In genomic region chr17:84647630-84648029, GRCm38 (mm10) we compare ENCODE assay signal across 31 mouse cellular contexts. TPM values are rescaled to one million over a fixed set of nuclear protein-coding genes. Genes with fewer than 3 reads are reported as not detected.
DNase-seq lines count a peak whose midpoint lies in the region; ATAC-seq and TF ChIP-seq lines count a peak whose summit lies in the region.
"Had no signal": no experiment of that assay in that cellular context is flagged by ENCODE, and none has a peak within 500 bp of the region (broad histone marks: within the 10 kb centered on the region; RNA-seq: fewer than 3 reads in every experiment).

No protein-coding gene starts in this region.

- 26% methylated on average over 4 of the region's 4 CpGs for WGBS in liver, postnatal 0 days (ENCODE audit: insufficient replicate concordance)
- WGBS in liver, embryonic 12.5 days (ENCODE audit: insufficient replicate concordance): 41% methylated on average over 4 of the region's 4 CpGs
- 89% methylated on average over 4 of the region's 4 CpGs for WGBS in hindbrain, embryonic 13.5 days

- no peak for TF ChIP-seq POLR2A in MEL (IDR thresholded peaks at IDR 0.05; ENCODE audit: control insufficient read depth in 1 of 2, insufficient read depth in 1 of 2, low read depth in 1 of 2, low read length in 2 of 2, poor library complexity in 1 of 2)

- H3K27ac ChIP-seq in liver, postnatal 0 days (ENCODE audit: low read depth): no peak overlapping the region
- no peak overlapping the region for H3K27ac ChIP-seq in liver, embryonic 12.5 days
- no peak overlapping the region for H3K27ac ChIP-seq in MEL (ENCODE audit: control insufficient read depth, low read depth, low read length)
- no peak overlapping the region for H3K27ac ChIP-seq in hindbrain, embryonic 13.5 days
- H3K27ac ChIP-seq: forebrain, embryonic 13.5 days; hindbrain, embryonic 14.5 days; kidney, embryonic 15.5 days; limb, embryonic 10.5 days; limb, embryonic 15.5 days; neural tube, embryonic 12.5 days had no signal

- H3K4me1 ChIP-seq in liver, postnatal 0 days (ENCODE audit: insufficient read depth): peaks cover 8% of the 10 kb centered on the region; the same call in 1 of the 2 replicates
- H3K4me1 ChIP-seq in liver, embryonic 12.5 days: peaks cover 3% of the 10 kb centered on the region; the same call in 1 of the 2 replicates
- H3K4me1 ChIP-seq in MEL (ENCODE audit: control insufficient read depth in 1 of 2, insufficient read depth in 2 of 2, low read length in 2 of 2): peaks cover 13% of the 10 kb centered on the region in 2 experiments
- no peaks in the 10 kb centered on the region for H3K4me1 ChIP-seq in hindbrain, embryonic 13.5 days (replicated peaks)

- no peak overlapping the region for H3K4me3 ChIP-seq in liver, postnatal 0 days (ENCODE audit: low read depth, low read length)
- H3K4me3 ChIP-seq in liver, embryonic 12.5 days: no peak overlapping the region
- no peak overlapping the region for H3K4me3 ChIP-seq in MEL (ENCODE audit: control insufficient read depth in 1 of 2, insufficient read depth in 1 of 2, low read depth in 2 of 2, low read length in 2 of 2)
- H3K4me3 ChIP-seq in hindbrain, embryonic 13.5 days: no peak overlapping the region
- H3K4me3 ChIP-seq: forebrain, embryonic 13.5 days; kidney, embryonic 15.5 days; limb, embryonic 10.5 days; limb, embryonic 15.5 days; myocyte; neural tube, embryonic 12.5 days had no signal

- H3K79me2 ChIP-seq in MEL (ENCODE audit: control insufficient read depth, insufficient read depth, low read length, poor library complexity): no peaks in the 10 kb centered on the region

- no peaks in the 10 kb centered on the region for H3K9me3 ChIP-seq in liver, postnatal 0 days (ENCODE audit: low read length)
- no peaks in the 10 kb centered on the region for H3K9me3 ChIP-seq in liver, embryonic 12.5 days (replicated peaks)
- no peaks in the 10 kb centered on the region for H3K9me3 ChIP-seq in MEL (replicated peaks; ENCODE audit: insufficient read depth, low read length)
- H3K9me3 ChIP-seq in hindbrain, embryonic 13.5 days: no peaks in the 10 kb centered on the region
- H3K9me3 ChIP-seq: forebrain, embryonic 13.5 days; G1E; kidney, embryonic 15.5 days; limb, embryonic 10.5 days; limb, embryonic 15.5 days; neural tube, embryonic 12.5 days had no signal

- no peaks in the 10 kb centered on the region for H3K27me3 ChIP-seq in liver, postnatal 0 days (ENCODE audit: insufficient read depth, low read length)
- H3K27me3 ChIP-seq in liver, embryonic 12.5 days (replicated peaks): 0 out of 2 replicates have a peak, but pooled peaks cover 3% of the 10 kb centered on the region
- no peaks in the 10 kb centered on the region; a peak in 1 of 4 replicates for H3K27me3 ChIP-seq in MEL (ENCODE audit: control insufficient read depth in 1 of 2, insufficient read depth in 2 of 2, low read length in 2 of 2)
- no peaks in the 10 kb centered on the region for H3K27me3 ChIP-seq in hindbrain, embryonic 13.5 days
- H3K27me3 ChIP-seq: forebrain, embryonic 13.5 days; kidney, embryonic 15.5 days; limb, embryonic 15.5 days; neural tube, embryonic 12.5 days; Patski had no signal

- no peak overlapping the region for H3K4me2 ChIP-seq in liver, postnatal 0 days (ENCODE audit: low read depth, low read length)
- no peak overlapping the region for H3K4me2 ChIP-seq in liver, embryonic 12.5 days
- no peak overlapping the region for H3K4me2 ChIP-seq in hindbrain, embryonic 13.5 days
- H3K4me2 ChIP-seq: forebrain, embryonic 13.5 days; heart, embryonic 11.5 days; hindbrain, embryonic 14.5 days; kidney, embryonic 15.5 days; limb, embryonic 15.5 days; midbrain, embryonic 11.5 days; neural tube, embryonic 12.5 days had no signal

- ATAC-seq in liver, postnatal 0 days: peak; percentile 66
- no peak for ATAC-seq in liver, embryonic 12.5 days
- peak; percentile 93 for ATAC-seq in megakaryocyte progenitor cell, adult 5-6 weeks (replicated peaks; ENCODE audit: poor library complexity)
- ATAC-seq in hindbrain, embryonic 13.5 days (ENCODE audit: low FRiP score): no peak
- ATAC-seq: forebrain, embryonic 13.5 days; midbrain, embryonic 16.5 days; Patski had no signal

- peak; percentile 56; the same call in 1 of the 2 replicates for TF ChIP-seq EP300 in liver, postnatal 0 days (IDR thresholded peaks at IDR 0.05; ENCODE audit: low read depth)
- no peak for TF ChIP-seq EP300 in MEL (IDR thresholded peaks at IDR 0.05; ENCODE audit: low read depth in 1 of 2, low read length in 2 of 2)

- no peak overlapping the region for H3K9ac ChIP-seq in liver, postnatal 0 days (replicated peaks)
- H3K9ac ChIP-seq in liver, embryonic 12.5 days: no peak overlapping the region
- H3K9ac ChIP-seq in MEL (ENCODE audit: control insufficient read depth, low read depth, low read length, poor library complexity, severe bottlenecking): no peak overlapping the region
- no peak overlapping the region for H3K9ac ChIP-seq in hindbrain, embryonic 13.5 days
- H3K9ac ChIP-seq: forebrain, embryonic 13.5 days; hindbrain, embryonic 14.5 days; kidney, embryonic 15.5 days; limb, embryonic 15.5 days; neural tube, embryonic 12.5 days had no signal

- no peak for TF ChIP-seq CTCF in liver, postnatal 0 days (IDR thresholded peaks at IDR 0.05; ENCODE audit: low read depth)
- TF ChIP-seq CTCF in MEL (IDR thresholded peaks at IDR 0.05 in 2 of 3, conservative IDR thresholded peaks at IDR 0.05 in 1 of 3; ENCODE audit: control insufficient read depth in 1 of 3, insufficient read depth in 1 of 3, low read depth in 2 of 3, low read length in 3 of 3, poor library complexity in 1 of 3, severe bottlenecking in 1 of 3): no peak

- H3K36me3 ChIP-seq in liver, postnatal 0 days (replicated peaks; ENCODE audit: insufficient read depth, low read length): no peaks in the 10 kb centered on the region
- no peaks in the 10 kb centered on the region for H3K36me3 ChIP-seq in liver, embryonic 12.5 days
- peaks cover 0 to 12% of the 10 kb centered on the region in 2 experiments; a peak in 2 of 4 replicates for H3K36me3 ChIP-seq in MEL (ENCODE audit: control insufficient read depth in 1 of 2, insufficient read depth in 2 of 2, low read length in 2 of 2)
- H3K36me3 ChIP-seq in hindbrain, embryonic 13.5 days: no peaks in the 10 kb centered on the region
- H3K36me3 ChIP-seq: G1E; limb, embryonic 15.5 days; neural tube, embryonic 12.5 days had no signal

- no peak for DNase-seq in liver, postnatal 0 days
- DNase-seq in MEL (ENCODE audit: low read depth, low spot score): peak; percentile 21
- peak; percentile 31 for DNase-seq in c-Kit-positive CD71-negative TER-119-negative erythroid progenitor cells, embryonic 14.5 days (ENCODE audit: low read depth)
- DNase-seq in cerebellum, postnatal 4 days (ENCODE audit: low spot score in 2 of 2): no peak
- DNase-seq: adrenal gland, postnatal 25 days; cerebellum, adult 2 months; cerebellum, postnatal 14 days; gastrocnemius, postnatal 10 days; heart, postnatal 36 days; kidney, adult 18-20 months; kidney, postnatal 4 days; layer of hippocampus, postnatal 36 days; lung, adult 2 months; thymus, adult 2 months; thymus, postnatal 36 days had no signal

- TF ChIP-seq RAD21 in MEL (IDR thresholded peaks at IDR 0.05; ENCODE audit: low read depth, low read length): no peak

TF ChIP-seq in MEL, 35 proteins besides CTCF, POLR2A, EP300 and RAD21 (continues in another document):
- TF ChIP-seq ZNF384 (IDR thresholded peaks at IDR 0.05; ENCODE audit: low read depth, low read length) (no peak), USF1 (IDR thresholded peaks at IDR 0.05; ENCODE audit: low read depth, low read length) (no peak), SIN3A (IDR thresholded peaks at IDR 0.05; ENCODE audit: low read length) (no peak), ELF1 (IDR thresholded peaks at IDR 0.05; ENCODE audit: low read depth, low read length) (no peak), ETS1 (IDR thresholded peaks at IDR 0.05; ENCODE audit: low read depth, low read length) (no peak), SMC3 (IDR thresholded peaks at IDR 0.05; ENCODE audit: low read depth, low read length) (no peak), MAFK (IDR thresholded peaks at IDR 0.05; ENCODE audit: borderline replicate concordance, low read depth, low read length) (no peak), TCF12 (IDR thresholded peaks at IDR 0.05; ENCODE audit: low read depth, low read length) (no peak), KAT2A (conservative IDR thresholded peaks at IDR 0.05; ENCODE audit: low read depth, low read length) (no peak), HCFC1 (IDR thresholded peaks at IDR 0.05; ENCODE audit: low read depth, low read length) (no peak), UBTF (IDR thresholded peaks at IDR 0.05; ENCODE audit: borderline replicate concordance, insufficient read depth, low read depth, low read length) (no peak)

RNA-seq across cellular contexts. Expression of gene Dync2li1, which starts 21.3 kb away (rescaled TPM):
- 2.4 and 3.4 TPM in 2 replicates for polyA plus RNA-seq in liver, postnatal 0 days (2015; fragmentation: Nextera tagmentation; extraction: Ambion mirVana)
- polyA plus RNA-seq in liver, embryonic 12.5 days (2016; fragmentation: Nextera tagmentation; extraction: Ambion mirVana): 3.3 and 4.2 TPM in 2 replicates
- total RNA-seq in MEL (2012; rRNA removed): not detected in 2 replicates
- under 1 TPM in 1 of 2 experiments, not detected in 1; 0.08 TPM for polyA plus RNA-seq in MEL (2012; ENCODE audit: insufficient read depth in 1 of 2, insufficient read length in 2 of 2, low read depth in 1 of 2, low replicate concordance in 2 of 2, missing spikeins in 1 of 2)
- 4.9 and 6.3 TPM in 2 replicates for total RNA-seq in megakaryocyte progenitor cell, adult 5-6 weeks (2015)
- total RNA-seq in megakaryocyte progenitor cell, adult 5-6 weeks (2017): 3.5 and 5.9 TPM in 2 replicates
- polyA plus RNA-seq in hindbrain, embryonic 13.5 days (2015; fragmentation: Nextera tagmentation; extraction: Ambion mirVana): 33.2 and 36.9 TPM in 2 replicates
- total RNA-seq: G1E had no signal
- polyA plus RNA-seq: G1E had no signal

RNA-seq across cellular contexts. Expression of gene Abcg8, which starts 28.5 kb away (rescaled TPM):
- polyA plus RNA-seq in liver, postnatal 0 days (2015; fragmentation: Nextera tagmentation; extraction: Ambion mirVana): 5.6 and 7.4 TPM in 2 replicates
- 0.14 and 0.28 TPM in 2 replicates for polyA plus RNA-seq in liver, embryonic 12.5 days (2016; fragmentation: Nextera tagmentation; extraction: Ambion mirVana)
- not detected in 2 replicates for total RNA-seq in MEL (2012; rRNA removed)
- not detected for polyA plus RNA-seq in MEL (2012; ENCODE audit: insufficient read depth in 1 of 2, insufficient read length in 2 of 2, low read depth in 1 of 2, low replicate concordance in 2 of 2, missing spikeins in 1 of 2)
- total RNA-seq in megakaryocyte progenitor cell, adult 5-6 weeks (2015): not detected in 2 replicates
- not detected in 2 replicates for total RNA-seq in megakaryocyte progenitor cell, adult 5-6 weeks (2017)
- polyA plus RNA-seq in hindbrain, embryonic 13.5 days (2015; fragmentation: Nextera tagmentation; extraction: Ambion mirVana): 0.13 and 0.19 TPM in 2 replicates
- total RNA-seq: gastrocnemius, postnatal 10 days; heart, postnatal 36 days; layer of hippocampus, postnatal 36 days had no signal
- polyA plus RNA-seq: C2C12; cerebellum, adult 2 months; G1E; heart, embryonic 11.5 days; midbrain, embryonic 11.5 days; neural tube, embryonic 12.5 days had no signal

RNA-seq across cellular contexts. Expression of gene Abcg5, which starts 35.2 kb away (rescaled TPM):
- polyA plus RNA-seq in liver, postnatal 0 days (2015; fragmentation: Nextera tagmentation; extraction: Ambion mirVana): 9.3 and 12.7 TPM in 2 replicates
- 0.14 and 0.26 TPM in 2 replicates for polyA plus RNA-seq in liver, embryonic 12.5 days (2016; fragmentation: Nextera tagmentation; extraction: Ambion mirVana)
- total RNA-seq in MEL (2012; rRNA removed): not detected in 2 replicates
- polyA plus RNA-seq in MEL (2012; ENCODE audit: insufficient read depth in 1 of 2, insufficient read length in 2 of 2, low read depth in 1 of 2, low replicate concordance in 2 of 2, missing spikeins in 1 of 2): not detected
- not detected in 2 replicates for total RNA-seq in megakaryocyte progenitor cell, adult 5-6 weeks (2015)
- not detected in 2 replicates for total RNA-seq in megakaryocyte progenitor cell, adult 5-6 weeks (2017)
- 3.2 and 7.7 TPM in 2 replicates for polyA plus RNA-seq in hindbrain, embryonic 13.5 days (2015; fragmentation: Nextera tagmentation; extraction: Ambion mirVana)
- total RNA-seq: gastrocnemius, postnatal 10 days; heart, postnatal 36 days; layer of hippocampus, postnatal 36 days had no signal
- polyA plus RNA-seq: C2C12, G1E, myocyte, Patski had no signal

Comparison
In these comparisons a context has a peak if more than half of its experiments do, and no peak if none do; other contexts are left out.
1. ATAC-seq: peak in liver, postnatal 0 days (single experiment) and megakaryocyte progenitor cell, adult 5-6 weeks (single experiment); none in liver, embryonic 12.5 days (single experiment) and hindbrain, embryonic 13.5 days (single experiment).
2. DNase-seq: peak in MEL (single experiment) and c-Kit-positive CD71-negative TER-119-negative erythroid progenitor cells, embryonic 14.5 days (single experiment); none in liver, postnatal 0 days (single experiment) and cerebellum, postnatal 4 days (0 of 2).